Mouse (Mus musculus): ENCODE results near the gene Gm49450. TPM values are rescaled to one million over a fixed set of nuclear protein-coding genes. Genes with fewer than 3 reads are reported as not detected.

The Gm49450 gene
- polyA plus RNA-seq, 1 experiment from 2014 or later: not detected

Other genes with a start within 250 kb of the Gm49450 start
- gene Ccdc65, start 245.3 kb downstream of the Gm49450 start, polyA plus RNA-seq (2016; fragmentation: Nextera tagmentation; extraction: Ambion mirVana): 0.50 and 0.70 TPM in 2 replicates
- 25.4 and 28.0 TPM in 2 replicates for gene Fkbp11, start 225.4 kb downstream of the Gm49450 start, polyA plus RNA-seq (2016; fragmentation: Nextera tagmentation; extraction: Ambion mirVana)
- gene Arf3, start 190.3 kb downstream of the Gm49450 start, polyA plus RNA-seq (2016; fragmentation: Nextera tagmentation; extraction: Ambion mirVana): 46.5 and 54.1 TPM in 2 replicates
- 1.5 and 1.7 TPM in 2 replicates for gene Wnt10b, start 175.4 kb downstream of the Gm49450 start, polyA plus RNA-seq (2016; fragmentation: Nextera tagmentation; extraction: Ambion mirVana)
- not detected in 2 replicates for gene Wnt1, start 163.7 kb downstream of the Gm49450 start, polyA plus RNA-seq (2016; fragmentation: Nextera tagmentation; extraction: Ambion mirVana)
- 0.23 TPM in 1 of 2 replicates, not detected in the other for gene Ddn, start 144.1 kb downstream of the Gm49450 start, polyA plus RNA-seq (2016; fragmentation: Nextera tagmentation; extraction: Ambion mirVana)
- gene Prkag1, start 122.0 kb downstream of the Gm49450 start, polyA plus RNA-seq (2016; fragmentation: Nextera tagmentation; extraction: Ambion mirVana): 81.4 and 88.4 TPM in 2 replicates
- 13.0 and 14.4 TPM in 2 replicates for gene Kmt2d, start 82.3 kb downstream of the Gm49450 start, polyA plus RNA-seq (2016; fragmentation: Nextera tagmentation; extraction: Ambion mirVana)
- gene Rhebl1, start 59.0 kb downstream of the Gm49450 start, polyA plus RNA-seq (2016; fragmentation: Nextera tagmentation; extraction: Ambion mirVana): 23.9 and 25.8 TPM in 2 replicates
- 0.52 and 0.74 TPM in 2 replicates for gene Dhh, start 55.0 kb downstream of the Gm49450 start, polyA plus RNA-seq (2016; fragmentation: Nextera tagmentation; extraction: Ambion mirVana)
- 23.4 and 24.1 TPM in 2 replicates for gene Lmbr1l, start 35.3 kb downstream of the Gm49450 start, polyA plus RNA-seq (2016; fragmentation: Nextera tagmentation; extraction: Ambion mirVana)
- gene Tuba1b, start 19.0 kb downstream of the Gm49450 start, polyA plus RNA-seq (2016; fragmentation: Nextera tagmentation; extraction: Ambion mirVana): 1,691 and 1,695 TPM in 2 replicates
- gene Tuba1a, start 152 bp upstream of the Gm49450 start, polyA plus RNA-seq (2016; fragmentation: Nextera tagmentation; extraction: Ambion mirVana): 1,314 and 1,328 TPM in 2 replicates
- 128 and 135 TPM in 2 replicates for gene Tuba1c, start 76.3 kb upstream of the Gm49450 start, polyA plus RNA-seq (2016; fragmentation: Nextera tagmentation; extraction: Ambion mirVana)
- 0.19 and 5.1 TPM in 2 replicates for gene Prph, start 101.6 kb upstream of the Gm49450 start, polyA plus RNA-seq (2016; fragmentation: Nextera tagmentation; extraction: Ambion mirVana)
- 39.5 and 47.1 TPM in 2 replicates for gene Troap, start 121.0 kb upstream of the Gm49450 start, polyA plus RNA-seq (2016; fragmentation: Nextera tagmentation; extraction: Ambion mirVana)
- gene C1ql4, start 134.3 kb upstream of the Gm49450 start, polyA plus RNA-seq (2016; fragmentation: Nextera tagmentation; extraction: Ambion mirVana): 0.19 TPM in 1 of 2 replicates, not detected in the other
- 1.2 and 1.7 TPM in 2 replicates for gene Dnajc22, start 139.6 kb upstream of the Gm49450 start, polyA plus RNA-seq (2016; fragmentation: Nextera tagmentation; extraction: Ambion mirVana)
- 78.7 and 79.2 TPM in 2 replicates for gene Spats2, start 172.4 kb upstream of the Gm49450 start, polyA plus RNA-seq (2016; fragmentation: Nextera tagmentation; extraction: Ambion mirVana)

Measured in limb, embryonic 12.5 days (tissue).